Mouse (Mus musculus) small intestine, adult 2 months (tissue): ENCODE measurements at regions not wholly inside any gene's neighbourhood (a gene's known extent, or its start where the extent isn't known, plus 50 kb on each side); places are given as distances from the start of the nearest gene placed in this dataset.

Experiments
- CTCF ChIP-seq: fragments of 200-500 bp; IDR thresholded peaks from 2 replicates; pipeline ENCODE4 v1.5.1; 2012; ENCODE audit warnings: low read depth, mild to moderate bottlenecking, control low read depth, inconsistent platforms, low read length, moderate library complexity, mixed read lengths; ENCODE audit not compliant: insufficient replicate concordance, insufficient read length; ENCODE audit errors: extremely low read depth
- POLR2A ChIP-seq: fragments of 200-500 bp; IDR thresholded peaks from 2 replicates; pipeline ENCODE4 v1.6.1; 2012; ENCODE audit warnings: low read depth, mild to moderate bottlenecking, control low read depth, inconsistent platforms, low read length, moderate library complexity

DNA sequence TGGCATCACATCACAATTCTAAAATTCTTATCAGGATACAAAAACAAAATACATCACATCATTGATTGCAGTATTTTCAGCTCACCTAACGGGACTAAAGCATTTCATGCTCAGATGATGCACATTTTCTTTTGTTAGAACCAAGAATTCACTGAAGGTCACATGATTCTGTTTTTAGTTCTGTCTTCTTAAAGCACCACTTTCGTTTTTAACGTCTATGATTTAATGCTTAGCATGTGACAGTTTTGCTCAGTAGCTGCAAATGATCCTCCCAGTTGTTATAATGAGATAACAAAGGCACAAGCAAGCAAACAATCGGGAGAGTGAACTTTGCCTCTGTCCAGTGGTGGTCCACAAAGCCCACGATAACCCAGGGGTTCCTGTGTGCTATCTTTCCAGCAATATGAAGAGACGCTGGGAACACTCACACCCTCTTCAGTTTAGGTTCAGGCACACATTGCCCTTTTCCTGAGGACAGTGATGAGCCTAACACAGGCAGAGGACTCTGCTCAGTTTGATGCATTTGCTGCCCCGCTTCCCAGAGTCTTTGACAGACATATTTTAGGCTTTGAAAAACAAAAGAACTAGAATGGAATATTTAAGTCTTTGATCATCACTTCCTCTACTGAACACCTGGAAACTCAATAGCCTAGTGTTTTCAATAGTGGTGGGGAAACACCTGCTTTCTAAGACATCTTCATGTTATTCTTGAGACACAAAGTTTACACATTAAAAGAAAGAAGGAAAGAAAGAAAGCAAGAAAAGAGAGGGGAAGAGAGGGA lies 53.0 kb upstream of the Fam3c start:
- no peak for TF ChIP-seq CTCF
- TF ChIP-seq POLR2A: no peak
